Mouse (Mus musculus) right cerebral cortex, postnatal 14 days (tissue): ENCODE results near the gene Cxcl14.

Source experiments
- DNase-seq: peaks from one replicate; pipeline ENCODE4 v3.0.0; 2022

Cxcl14 gene

DNA sequence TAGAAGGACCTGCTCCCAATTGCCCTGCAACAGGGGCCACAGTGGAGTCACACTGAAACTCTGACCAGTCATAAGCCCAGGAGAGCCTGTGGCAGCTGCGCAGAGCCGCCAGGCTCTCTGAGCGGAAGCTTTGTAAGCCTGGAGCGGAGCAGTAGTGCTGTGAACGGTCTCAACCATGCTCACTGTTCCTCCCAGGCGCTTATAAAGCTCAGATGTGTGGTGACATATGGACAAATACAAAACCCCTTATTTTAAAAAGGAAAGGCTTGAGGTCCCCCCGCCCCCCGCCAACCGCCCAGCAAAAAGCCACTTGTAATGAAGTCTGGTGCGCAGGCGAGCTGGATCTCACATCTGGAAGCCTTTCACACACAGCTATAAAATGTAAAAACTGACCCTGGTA lies 7.1 kb downstream of the Cxcl14 start:
- no peak for DNase-seq

DNA sequence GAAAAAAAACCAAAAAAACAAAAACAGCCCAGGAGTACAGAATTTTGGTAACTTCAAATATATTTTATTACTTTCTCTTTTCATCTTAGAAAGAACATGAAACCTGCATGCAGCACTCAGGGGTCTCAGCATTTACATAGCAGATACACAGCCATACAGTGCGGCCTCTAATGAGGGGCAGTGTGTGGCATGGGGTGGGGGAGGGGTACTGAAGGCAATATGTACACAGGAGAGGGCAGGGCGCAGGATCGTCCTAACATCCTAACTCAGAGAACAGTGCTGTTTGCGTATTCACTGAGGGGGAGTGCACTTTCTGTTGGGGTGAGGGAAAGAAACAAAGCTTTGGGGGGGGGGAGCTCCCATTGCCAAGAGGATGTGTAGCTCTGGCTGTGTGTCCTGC lies 7.8 kb downstream of the Cxcl14 start:
- DNase-seq, result no peak

DNA sequence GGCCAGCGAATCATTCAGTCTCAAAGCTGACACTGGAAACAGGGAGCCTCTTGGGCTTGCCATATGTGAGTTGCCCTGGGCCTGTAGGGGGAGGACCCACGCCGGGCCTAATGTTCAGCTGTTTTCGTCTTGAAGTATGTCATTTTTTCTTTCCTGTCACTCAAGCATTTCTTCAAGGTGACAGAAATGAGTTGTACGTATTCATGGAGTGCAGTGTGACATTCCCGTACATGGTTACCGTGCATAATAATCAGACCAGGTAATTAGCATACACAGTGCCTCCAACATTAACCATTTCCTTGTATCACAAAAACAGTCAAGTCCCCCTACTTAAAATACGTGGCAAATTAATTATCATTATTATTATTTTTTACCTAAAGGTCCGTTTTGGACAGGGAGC lies 9.3 kb downstream of the Cxcl14 start:
- DNase-seq, result no peak

DNA sequence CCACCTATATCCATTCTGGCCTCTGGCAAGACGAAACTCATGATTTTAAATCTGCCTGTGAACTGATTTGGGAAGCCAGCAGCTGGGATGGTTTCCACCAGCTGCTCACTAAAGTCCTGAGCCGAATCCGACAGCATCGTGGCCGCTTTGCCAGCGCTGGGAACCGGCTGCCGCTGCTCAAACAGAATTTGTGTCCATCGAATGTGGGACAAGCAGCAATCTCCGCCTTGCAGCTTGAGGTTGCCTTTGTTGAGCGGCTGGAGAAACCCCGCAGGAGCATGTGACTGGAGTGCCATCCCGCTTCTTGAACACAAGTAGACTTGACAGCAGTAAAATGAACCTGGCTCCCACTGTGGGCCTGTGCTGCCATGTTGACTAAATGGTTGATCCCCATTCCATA lies 13.0 kb downstream of the Cxcl14 start:
- no peak for DNase-seq

DNA sequence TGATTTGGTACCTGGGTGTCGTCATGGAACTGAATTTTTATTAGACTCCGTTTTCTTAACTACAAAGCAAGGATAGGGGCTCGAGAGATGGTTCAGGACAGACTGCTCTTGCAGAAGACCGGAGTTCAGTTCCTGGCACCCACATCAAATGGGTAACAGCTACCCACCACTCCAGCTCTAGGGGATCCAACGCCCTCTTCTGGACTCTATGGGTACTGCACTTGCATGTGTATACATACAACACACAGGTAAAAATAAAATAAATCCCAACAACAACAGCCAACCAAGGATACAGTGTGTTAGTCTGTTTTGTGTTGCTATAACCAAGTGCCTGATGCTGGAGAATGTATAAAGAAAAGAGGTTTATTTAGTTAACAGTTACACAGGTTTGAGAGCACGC lies 16.0 kb downstream of the Cxcl14 start:
- DNase-seq, result no peak

DNA sequence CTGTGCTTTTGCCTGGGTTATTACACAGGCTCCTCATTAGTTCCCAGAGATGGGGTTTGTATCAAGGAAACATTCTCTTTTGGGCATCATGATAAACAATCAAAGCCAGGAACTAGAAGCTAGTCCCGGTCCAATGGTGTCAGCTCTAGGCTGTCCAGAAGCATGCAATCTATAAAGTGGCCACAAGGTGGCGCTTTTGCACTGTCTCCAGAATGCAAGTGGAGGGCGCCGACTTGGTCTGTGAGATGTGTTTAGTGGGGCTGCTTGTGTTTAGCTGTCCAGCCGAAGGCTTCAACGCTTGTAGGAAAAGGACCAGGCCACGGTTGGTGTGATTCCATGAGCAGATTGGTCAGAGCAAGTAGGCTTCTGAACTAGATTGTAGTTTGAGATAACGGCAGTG lies 16.9 kb downstream of the Cxcl14 start:
- peak; percentile 86 for DNase-seq

DNA sequence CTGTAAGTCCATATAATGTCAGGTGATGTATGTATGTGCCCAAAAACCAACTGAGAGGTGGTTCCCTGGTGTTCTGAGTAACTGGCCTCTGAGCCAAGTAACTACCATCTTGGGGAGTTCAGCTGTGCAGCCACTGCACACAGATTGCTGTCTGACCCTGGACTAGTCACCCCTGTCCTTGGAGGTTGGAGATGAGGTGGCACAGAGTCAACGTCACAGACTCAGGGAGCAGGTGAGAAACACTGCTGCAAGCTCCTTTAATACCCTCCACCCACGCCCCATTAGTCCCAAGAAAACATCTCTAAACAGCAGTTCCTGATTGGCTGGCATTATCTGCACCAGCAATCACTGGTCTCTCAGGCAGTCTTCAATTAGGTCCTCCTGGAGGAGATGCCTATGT lies 21.2 kb downstream of the Cxcl14 start:
- DNase-seq, result no peak

DNA sequence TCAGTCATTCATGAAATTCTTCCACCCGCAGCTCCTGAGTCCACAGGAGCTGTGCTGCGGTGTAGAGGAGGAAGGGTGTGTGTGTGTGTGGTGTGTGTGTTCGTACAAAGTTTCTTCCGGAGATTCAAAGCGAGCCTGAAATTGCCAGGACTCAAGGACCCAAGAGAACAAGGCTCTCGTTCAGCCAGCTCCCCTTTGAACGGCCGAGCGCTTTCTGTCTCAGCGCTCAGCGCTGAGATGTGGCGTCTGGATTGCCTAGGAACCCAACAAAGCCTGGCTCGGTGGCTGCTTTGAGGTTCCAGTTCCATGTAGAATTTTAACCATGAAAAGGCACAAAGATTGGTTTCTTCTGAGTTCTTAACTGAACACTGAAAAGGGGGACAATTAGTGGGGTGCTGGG lies 26.2 kb downstream of the Cxcl14 start:
- peak; percentile 25 for DNase-seq

DNA sequence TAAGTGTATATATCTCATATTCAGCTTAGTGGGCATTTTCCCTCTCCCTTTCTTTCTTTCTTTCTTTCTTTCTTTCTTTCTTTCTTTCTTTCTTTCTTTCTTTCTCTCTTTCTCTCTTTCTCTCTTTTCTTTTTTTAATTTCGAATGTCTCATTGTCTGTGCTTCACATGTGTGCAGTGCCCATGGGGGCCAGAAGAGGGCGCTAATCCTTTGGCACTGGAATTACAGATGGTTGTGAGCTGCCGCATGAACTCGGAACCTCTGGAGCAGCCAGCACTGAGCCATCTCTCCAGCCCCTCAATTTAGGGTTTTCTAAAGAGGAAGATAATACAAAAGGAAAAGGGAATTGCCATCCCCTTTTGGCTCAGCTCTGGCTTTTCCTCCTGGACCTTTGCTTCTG lies 29.0 kb downstream of the Cxcl14 start:
- no peak for DNase-seq

DNA sequence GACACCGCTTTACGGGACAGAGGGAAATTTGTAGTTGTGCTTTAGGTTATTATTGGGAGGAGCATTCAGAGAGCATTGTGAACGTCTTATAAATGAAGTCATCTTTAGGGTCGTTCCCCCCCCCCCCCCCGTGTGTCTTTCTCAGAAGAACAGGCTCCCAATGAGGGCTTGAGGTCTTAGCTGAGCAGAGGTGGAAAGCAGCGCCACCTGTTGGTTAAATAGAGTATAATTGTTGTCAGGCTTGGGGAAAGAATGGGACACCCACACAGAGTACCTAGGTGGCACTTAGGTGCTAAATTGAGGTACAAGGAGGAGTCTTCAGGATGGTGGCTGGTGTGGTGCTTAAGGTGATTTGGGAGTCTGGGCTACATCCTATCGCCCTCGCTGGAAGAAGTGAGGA lies 29.9 kb downstream of the Cxcl14 start:
- no peak for DNase-seq

DNA sequence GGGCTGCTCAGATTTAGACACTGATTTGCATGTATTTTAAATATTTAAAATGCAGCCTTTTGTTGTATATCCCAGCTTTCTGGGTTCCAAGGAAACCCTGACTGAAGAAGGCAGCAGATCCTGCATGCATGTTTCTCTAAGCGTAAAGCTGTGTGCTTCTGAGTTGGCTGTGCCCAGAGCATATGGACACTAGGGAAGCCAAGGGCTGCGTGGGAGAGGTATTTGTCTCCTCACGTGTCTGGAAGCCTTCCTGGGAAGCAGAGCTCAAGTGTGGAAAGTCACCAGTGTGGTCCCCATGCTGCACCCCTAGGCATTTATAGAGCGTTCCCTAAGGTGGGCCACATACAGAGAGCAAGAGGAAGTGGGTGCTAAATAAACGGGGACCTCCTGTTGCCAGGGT lies 30.7 kb downstream of the Cxcl14 start:
- DNase-seq, result peak; percentile 45

DNA sequence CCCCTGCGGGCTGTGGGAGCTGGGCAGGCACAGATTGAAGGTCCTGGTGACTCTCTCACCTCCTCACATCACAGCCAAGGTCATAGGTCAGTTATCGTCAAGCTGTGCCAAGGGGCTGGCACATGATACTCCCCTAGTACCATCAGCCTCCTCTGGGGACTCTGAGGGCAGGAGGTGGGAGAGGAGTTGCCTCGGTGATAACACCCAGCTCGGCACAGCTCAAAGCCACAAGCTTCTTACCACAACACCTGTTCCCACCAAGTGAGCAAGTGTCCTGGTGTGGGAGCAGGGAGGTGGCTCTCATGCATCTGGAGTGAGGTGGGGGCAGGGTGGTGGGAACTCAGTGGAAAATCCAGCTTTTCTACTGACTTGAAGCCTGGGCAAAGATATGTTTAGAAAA lies 34.1 kb downstream of the Cxcl14 start:
- no peak for DNase-seq

DNA sequence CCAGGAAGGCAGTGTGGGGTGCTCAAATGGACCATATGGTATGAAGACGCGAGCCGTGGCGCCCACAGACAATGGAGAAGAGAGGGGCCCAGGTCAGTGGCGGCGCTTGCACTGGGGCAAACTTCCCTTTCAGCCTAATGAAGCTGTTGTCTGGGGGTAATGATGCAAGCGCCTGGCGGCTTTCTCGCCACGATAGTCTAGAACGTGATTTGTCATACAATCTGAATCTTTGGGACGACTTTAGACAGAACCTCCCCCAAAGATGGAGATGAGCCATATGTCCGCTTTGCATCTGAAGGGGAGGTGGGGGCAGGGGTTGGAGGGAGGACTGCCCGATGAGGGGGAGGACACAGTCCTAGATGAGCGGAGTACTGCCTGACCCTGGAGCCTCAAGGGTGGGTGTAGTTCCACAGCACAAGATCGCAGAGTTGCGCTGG lies 36.0 kb downstream of the Cxcl14 start:
- no peak for DNase-seq

DNA sequence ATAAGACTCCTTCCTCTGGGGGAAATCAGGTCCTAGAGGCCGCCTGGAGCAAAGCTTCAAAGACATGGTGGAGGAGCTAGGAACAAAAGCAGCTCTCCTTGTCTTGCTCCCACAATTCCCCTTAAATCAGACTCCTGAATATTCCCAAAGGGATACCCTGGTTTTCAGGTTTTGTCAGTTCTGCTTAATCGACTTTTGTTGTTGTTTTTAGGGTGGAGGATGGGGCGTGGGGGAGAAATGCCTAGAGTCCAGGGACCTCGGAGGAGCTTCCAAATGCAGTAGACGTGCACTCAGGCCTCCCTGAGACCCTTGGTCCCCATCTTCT lies 36.5 kb downstream of the Cxcl14 start:
- no peak for DNase-seq

DNA sequence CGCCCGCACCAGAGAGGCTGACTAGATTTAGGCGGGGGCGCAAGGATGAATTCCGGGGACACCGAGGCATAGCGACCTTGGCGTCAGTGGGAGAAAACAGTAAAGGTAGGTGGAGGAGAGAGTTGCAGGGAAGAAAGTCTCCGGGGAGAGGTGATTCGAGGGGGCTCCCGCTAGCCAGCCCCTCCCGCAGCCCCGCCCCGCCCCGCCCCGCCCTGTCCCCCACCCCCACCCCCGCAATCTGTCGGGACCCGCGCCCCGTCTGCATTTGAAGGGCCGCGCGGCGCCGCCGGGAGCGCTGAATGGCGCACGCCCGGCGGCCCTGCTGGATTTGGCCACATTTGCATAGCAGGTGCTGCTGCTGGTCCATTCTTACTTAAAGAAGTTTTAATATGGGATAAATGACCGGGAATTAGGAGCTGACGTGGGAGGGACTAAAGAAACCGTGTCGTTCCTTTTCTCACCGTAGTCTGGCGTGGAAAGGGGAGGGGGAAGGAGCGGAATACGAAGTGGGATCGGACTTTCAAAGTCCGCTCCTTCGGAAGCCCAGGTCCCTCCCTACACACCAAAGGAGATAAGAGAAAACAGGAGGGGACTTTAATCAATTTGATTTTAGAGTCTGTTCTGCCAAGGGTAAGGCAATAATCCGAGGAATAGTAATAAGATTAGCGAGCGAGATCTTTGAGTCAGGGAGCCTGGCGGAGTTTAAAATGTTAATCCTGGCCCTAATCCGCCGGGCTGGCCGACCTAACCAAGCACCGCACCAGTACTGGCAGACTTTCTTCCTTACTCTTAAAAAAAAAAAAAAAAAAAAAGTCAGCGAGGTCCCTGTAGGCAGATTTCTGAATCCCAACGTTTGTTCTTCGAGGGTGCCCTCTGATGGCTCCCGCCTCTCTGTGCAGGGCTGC lies 37.1 kb downstream of the Cxcl14 start:
- no peak for DNase-seq

DNA sequence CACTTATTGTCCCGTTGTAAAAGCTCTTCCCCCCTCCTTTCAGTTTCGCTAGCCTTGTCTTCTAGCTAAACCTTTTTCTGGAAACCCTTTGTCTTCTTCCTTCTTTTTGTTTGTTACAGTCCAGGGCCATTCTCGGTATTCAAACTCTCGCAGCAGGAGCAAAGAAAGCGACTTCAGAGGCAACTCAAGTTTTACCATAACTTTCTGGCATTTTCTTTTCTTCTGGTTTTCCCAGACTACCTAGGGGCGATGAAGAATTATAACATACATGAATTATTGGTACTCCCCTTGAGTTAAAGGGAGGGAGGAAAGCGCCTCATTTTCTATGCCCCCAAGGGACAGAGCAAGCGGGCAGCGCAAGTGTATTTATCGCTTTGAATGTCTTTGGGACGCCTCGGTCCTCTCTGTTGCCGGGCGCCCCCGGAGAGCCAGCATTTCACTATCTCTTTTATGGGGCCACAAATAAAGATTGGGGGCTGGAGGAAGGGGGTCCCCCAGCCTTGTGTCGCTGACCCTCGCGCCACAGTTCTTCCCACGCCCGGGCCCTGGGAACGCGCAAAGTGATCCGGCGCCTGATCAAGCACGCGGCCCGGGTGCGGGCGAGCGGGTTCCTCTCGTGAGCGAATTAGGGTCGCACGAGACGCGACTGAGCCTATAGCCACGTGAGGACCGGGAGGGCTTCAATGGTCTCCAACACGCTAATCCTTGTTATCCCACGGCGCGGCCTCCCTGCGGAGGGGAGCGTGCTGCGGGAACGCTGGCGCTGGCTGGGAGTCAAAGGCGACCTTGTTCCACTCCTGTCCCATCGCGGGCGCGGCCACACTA lies 37.9 kb downstream of the Cxcl14 start:
- DNase-seq, result no peak

DNA sequence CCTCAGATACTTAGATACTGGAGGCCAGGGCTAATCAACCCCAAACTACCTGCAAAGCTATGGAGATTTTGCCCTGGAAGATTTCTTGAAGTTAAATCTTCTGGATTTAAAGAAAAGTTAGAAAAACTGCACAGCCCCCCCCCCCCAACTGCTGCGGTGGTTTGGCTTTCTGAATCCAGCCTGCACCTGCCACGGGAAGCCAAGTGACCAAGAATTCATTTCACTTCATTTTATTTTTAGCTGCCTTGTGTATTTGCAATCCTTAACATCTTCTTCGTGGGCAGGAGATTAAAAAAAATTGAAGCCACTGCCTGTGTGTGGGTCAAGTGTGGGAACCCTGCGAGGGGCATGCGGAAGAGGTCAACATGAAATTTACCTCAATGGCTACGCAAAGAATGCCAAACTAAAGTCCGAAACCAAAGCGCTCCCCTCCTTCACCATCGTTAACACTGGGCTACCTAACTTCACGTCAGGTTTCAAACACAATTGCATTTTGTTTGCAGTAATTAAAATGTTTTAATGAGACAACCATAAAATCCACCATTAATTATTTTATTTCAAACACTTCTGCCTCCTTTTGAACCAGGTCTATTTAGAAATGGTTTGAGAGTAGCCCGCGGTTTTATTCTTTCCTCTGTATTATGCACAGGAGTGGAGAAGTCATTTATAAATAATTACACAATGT lies 38.7 kb downstream of the Cxcl14 start:
- no peak for DNase-seq

DNA sequence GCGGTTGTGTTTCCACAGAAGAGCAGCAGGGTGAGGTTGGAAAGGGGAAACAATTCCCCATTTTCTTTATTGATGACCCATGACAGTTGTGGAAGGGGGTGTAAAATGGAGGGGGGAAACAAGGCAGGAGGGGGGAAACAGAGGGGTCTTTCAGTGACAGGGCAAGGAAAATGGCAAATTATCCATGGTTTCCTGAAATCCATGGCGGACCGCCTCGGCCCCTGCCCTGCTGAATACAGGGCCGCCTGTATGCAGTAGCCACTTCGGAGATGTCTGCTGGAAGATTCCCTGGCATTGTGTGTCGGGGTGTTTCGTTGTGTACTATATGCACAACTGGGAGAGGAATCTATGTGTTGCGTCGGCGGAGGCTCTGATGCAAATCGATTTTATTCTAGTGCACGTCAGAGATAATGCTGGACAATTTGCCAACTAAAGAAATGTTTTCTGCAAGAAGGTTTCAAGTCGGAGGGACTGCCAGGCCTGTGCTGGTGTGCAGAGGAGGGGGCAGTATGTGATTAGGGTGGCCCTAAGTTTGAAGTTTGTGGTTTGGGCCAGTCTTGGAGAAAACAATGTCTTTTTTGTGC lies 39.5 kb downstream of the Cxcl14 start:
- no peak for DNase-seq

DNA sequence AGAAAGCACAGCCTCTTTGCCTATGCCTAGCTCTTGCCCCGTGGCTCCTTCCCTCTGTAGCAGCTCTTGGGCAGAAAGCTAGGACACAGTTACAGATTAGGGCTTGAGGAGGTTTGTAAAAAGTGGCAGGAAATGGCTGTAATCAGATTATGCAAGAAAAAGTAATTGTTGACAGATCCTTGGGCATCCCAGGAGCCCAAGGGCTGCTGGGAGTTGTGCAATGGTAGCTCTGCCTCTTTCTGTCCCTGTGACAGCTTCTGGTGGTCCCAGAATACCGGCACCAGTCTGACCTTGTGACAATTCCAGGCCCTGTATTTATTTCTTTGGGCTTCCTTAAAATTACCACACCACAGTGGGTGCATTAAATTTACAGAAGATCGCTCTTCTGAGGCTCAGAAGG lies 43.0 kb downstream of the Cxcl14 start:
- no peak for DNase-seq

DNA sequence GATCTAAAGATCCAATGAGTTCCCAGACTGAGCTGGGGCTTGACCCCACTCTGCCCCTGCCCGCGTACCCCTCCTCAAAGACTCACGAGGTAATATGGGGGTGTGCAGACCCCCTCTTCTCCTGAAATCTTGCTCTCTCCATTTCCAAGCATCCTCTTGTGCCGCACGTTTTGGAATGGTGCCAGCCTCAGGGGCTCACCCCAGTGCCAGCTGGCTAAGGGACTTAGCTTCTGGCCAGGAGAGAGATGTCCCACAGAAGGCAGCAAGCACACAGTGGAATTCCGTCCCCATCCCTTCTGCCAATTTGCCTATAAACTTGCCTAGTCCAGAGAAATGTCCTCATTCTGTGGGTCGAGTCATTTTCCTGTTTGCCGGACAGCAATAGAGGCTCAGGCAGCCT lies 43.6 kb downstream of the Cxcl14 start:
- DNase-seq, result peak; percentile 33

DNA sequence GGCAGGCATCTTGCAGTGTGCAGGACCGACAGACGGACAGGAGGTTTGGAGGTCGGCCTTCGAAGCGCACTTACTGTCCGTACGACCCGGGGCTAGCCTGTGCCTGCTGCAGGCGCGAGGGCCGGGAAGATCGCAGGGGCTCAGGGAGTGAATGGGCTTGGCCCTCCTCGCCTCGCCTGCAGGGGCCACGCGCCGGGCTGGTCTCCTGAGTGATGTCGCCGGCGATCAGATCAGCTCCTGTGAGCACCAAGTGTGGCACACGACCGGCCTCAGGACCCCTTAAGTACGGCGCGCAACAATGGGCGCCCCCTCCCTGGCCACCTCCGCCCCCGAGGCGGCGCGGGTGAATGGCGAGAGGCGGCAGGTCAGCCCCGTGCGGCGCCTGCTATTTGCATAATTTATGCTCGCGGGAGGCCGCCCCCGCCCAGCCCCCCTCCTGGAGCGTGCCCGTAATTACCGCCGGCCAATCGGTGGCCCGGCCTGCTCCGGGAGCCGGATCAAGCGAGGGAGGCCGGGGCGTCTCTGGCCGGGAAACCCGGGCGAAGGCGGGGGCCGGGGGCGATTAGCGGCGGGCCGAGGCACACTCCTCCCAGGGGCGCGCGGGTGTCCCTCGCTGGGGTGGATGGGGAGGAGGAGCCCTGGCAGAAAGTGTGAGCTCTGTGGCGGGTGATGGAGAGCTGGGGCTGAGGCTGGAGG lies 44.3 kb downstream of the Cxcl14 start, which contains the start of gene Neurog1:
Gene Neurog1, minus strand, starts transcription at position 240 of the 696 bp plus-strand sequence.
- DNase-seq, result peak; percentile 37

DNA sequence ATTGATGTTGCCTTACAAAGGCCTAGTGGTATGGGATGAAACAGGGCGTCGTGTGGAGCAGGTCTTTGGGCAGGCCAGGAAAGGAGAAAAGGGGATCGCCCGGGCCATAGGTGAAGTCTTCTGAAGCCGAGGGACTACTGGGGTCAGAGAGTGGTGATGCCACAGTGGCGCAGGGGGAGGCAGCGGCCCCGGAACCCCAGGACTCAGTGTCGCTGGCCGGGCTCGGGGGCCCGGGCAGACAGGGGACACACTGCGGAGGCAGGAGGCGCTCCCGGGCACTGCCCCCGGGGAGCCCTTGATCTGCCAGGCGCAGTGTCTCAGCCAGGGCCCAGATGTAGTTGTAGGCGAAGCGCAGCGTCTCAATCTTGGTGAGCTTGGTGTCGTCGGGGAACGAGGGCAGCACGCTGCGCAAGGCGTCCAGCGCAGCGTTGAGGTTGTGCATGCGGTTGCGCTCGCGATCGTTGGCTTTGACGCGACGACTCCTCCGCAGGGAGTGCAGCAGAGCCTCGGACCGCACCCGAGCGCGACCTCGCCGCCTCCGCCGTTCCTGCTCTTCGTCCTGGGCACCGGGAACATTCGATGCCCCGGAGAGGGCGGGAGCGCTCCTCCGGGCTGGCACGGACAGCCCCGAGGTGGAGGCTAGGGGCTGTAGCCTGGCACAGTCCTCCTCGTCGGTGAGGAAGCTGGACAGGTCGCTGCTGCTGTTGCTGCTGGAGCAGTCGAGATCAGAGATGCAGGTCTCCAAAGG lies 45.0 kb downstream of the Cxcl14 start:
- DNase-seq, result no peak
